Mouse (Mus musculus) hindlimb bud, embryonic 11.5 days (tissue): ENCODE measurements at regions not wholly inside any gene's neighbourhood (a gene's known extent, or its start where the extent isn't known, plus 50 kb on each side); places are given as distances from the start of the nearest gene placed in this dataset.

Source experiments
- DNase-seq: peaks from one replicate; pipeline ENCODE4 v3.0.0-alpha.2; 2012; ENCODE audit warnings: low read depth, low spot score; ENCODE audit errors: extremely low spot score

DNA sequence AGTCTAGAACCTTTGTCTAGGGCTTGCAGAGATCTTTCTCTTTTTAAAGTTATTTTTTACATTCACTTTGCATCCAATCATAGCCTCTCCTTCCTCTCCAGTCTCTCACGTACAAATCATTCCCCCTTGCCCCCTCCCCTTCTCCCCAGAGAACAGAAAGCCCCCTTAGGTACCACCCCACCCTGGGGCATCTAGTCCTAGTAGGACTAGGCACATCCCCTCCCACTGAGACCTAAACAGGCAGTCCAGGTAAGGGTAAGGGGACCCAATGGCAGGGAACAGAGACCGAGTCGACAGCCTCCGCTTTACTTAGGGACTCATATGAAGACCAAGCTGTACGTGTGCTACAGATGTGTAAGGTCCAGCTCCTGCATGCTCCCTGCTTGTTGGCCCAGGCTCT lies 59.3 kb upstream of the D16Ertd472e start:
- DNase-seq: no peak

- no peak for DNase-seq
These were observed 58.7 kb upstream of the D16Ertd472e start for GRCm38 (mm10) chr16:78635257-78635656.

- no peak for DNase-seq
These were observed 55.3 kb upstream of the D16Ertd472e start for GRCm38 (mm10) chr16:78631797-78632196.

DNA sequence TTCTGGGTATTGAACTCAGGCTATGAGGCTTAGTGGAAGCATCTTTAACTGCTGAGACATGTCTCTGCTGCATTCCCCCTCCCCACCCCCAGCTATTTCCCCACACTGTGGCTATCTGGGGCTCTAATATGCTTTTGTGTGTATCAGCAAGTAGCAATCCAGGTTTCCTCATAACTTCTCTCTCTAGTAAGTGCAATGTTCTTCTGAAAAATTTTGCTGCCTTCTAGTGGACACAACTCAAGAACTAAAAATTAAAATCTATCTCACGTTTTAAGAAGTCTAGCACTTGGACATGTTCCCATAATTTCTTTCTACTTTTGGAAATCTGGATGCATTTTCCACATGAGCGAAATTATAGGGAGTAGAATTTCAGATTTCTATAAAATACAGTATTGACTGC lies 50.3 kb upstream of the D16Ertd472e start:
- DNase-seq: no peak
